Mouse (Mus musculus): ENCODE measurements at regions not wholly inside any gene's neighbourhood (a gene's known extent, or its start where the extent isn't known, plus 50 kb on each side); places are given as distances from the start of the nearest gene placed in this dataset.

DNA sequence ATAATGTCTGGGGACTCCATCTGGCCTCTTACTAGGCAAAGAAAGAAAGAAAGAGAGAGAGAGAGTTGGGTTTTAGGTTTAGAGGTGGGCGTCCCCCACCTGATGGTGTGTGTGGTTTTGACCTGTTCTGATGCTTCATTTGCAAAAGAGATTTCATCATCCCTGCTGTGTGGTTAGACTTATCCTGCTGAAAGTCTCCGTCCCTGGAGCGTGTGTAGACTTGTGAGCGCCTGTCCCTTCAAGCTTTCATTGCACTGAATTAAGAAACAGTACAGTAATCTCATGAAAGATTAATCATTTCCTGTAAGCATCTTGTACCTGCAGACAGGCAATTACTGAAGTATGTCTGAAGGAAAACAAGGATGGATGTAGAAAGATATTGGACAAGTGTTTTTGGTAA, 2244.1 kb downstream of the 4930444P10Rik start:
- TF ChIP-seq CTCF (conservative IDR thresholded peaks at IDR 0.05; ENCODE audit: insufficient read depth, insufficient read length, low read depth, low read length) = no peak
- TF ChIP-seq POLR2A (IDR thresholded peaks at IDR 0.05; ENCODE audit: low read depth, low read length) = no peak

All from kidney, adult 2 months (tissue).